26 mouse cellular contexts compared by ENCODE assay signal in the genomic region with DNA sequence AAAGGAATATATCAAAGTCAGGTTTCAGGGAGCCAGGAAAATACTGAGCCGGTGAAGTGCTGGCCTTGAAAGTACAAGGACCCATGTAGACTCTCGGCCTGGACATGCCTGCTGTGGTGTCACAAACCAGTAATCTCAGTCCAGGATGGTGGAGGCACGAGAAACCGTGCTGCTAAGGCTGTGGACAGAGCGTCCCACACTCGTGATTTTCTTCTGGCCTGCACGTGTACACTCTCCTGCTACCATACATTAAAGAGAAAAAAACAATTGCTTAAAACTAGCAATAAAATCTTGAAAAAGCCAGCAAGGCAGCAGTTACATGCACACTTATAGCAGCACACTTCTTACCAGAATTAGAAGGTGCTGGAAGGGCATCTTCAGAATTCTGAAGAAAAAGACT.
A peak's percentile ranks its signal among the peaks of the same experiment; 100 is the strongest.
DNase-seq lines count a peak whose midpoint lies in the region; ATAC-seq lines count a peak whose summit lies in the region.
"Had no signal": no experiment of that assay in that cellular context is flagged by ENCODE, and none has a peak within 500 bp of the region (broad histone marks: within the 10 kb centered on the region; RNA-seq: fewer than 3 reads in every experiment).

No protein-coding gene starts in this region.

- no peaks in the 10 kb centered on the region for H3K27me3 ChIP-seq in embryonic facial prominence, embryonic 12.5 days
- no peaks in the 10 kb centered on the region for H3K27me3 ChIP-seq in embryonic facial prominence, embryonic 10.5 days (replicated peaks; ENCODE audit: low read depth, poor library complexity, severe bottlenecking)
- H3K27me3 ChIP-seq in limb, embryonic 12.5 days, result no peaks in the 10 kb centered on the region
- H3K27me3 ChIP-seq in limb, embryonic 10.5 days (ENCODE audit: low read depth, poor library complexity, severe bottlenecking), result no peaks in the 10 kb centered on the region
- no peaks in the 10 kb centered on the region for H3K27me3 ChIP-seq in embryonic facial prominence, embryonic 14.5 days (replicated peaks; ENCODE audit: control insufficient read depth, insufficient read depth, low read length)
- H3K27me3 ChIP-seq: embryonic facial prominence, embryonic 13.5 days; forebrain, embryonic 12.5 days; forebrain, embryonic 15.5 days; heart, embryonic 13.5 days had no signal

- no peak for ATAC-seq in embryonic facial prominence, embryonic 12.5 days (ENCODE audit: insufficient number of reproducible peaks, insufficient read depth, low FRiP score, low TSS enrichment)
- ATAC-seq in limb, embryonic 12.5 days (ENCODE audit: insufficient number of reproducible peaks, insufficient read depth, low FRiP score, low TSS enrichment, low read depth), result no peak
- no peak for ATAC-seq in embryonic facial prominence, embryonic 14.5 days (ENCODE audit: low read depth)
- ATAC-seq: forebrain, embryonic 15.5 days; hindbrain, postnatal 0 days; inflammation-experienced regulatory T-cells, adult 6 months; intestine, embryonic 16.5 days had no signal

- no peak for DNase-seq in embryonic facial prominence, embryonic 10.5 days (ENCODE audit: low spot score)
- no peak for DNase-seq in limb, embryonic 10.5 days (ENCODE audit: low spot score)
- DNase-seq in embryonic facial prominence, embryonic 14.5 days (ENCODE audit: low spot score), result no peak
- no peak for DNase-seq in left cerebral cortex, postnatal 25 days (ENCODE audit: low spot score in 2 of 2)
- no peak for DNase-seq in frontal cortex, postnatal 25 days (ENCODE audit: low spot score in 2 of 2)
- DNase-seq: adrenal gland, adult 8-10 months; B cell, adult 2 months; cerebellum, adult 18-20 months; cerebellum, adult 9-10 months; cerebellum, postnatal 14 days; gastrocnemius, postnatal 25 days; heart, adult 18-20 months; heart, postnatal 14 days; heart, postnatal 4 days had no signal

- H3K27ac ChIP-seq in embryonic facial prominence, embryonic 12.5 days, result peak overlapping the region; percentile 60; the same call in 1 of the 2 replicates
- no peak overlapping the region for H3K27ac ChIP-seq in embryonic facial prominence, embryonic 10.5 days (replicated peaks)
- H3K27ac ChIP-seq in limb, embryonic 12.5 days, result peak overlapping the region; percentile 41; the same call in 1 of the 2 replicates
- H3K27ac ChIP-seq in limb, embryonic 10.5 days, result no peak overlapping the region
- peak overlapping the region; percentile 8; the same call in 1 of the 2 replicates for H3K27ac ChIP-seq in embryonic facial prominence, embryonic 14.5 days (replicated peaks; ENCODE audit: low read depth, low read length)
- H3K27ac ChIP-seq: embryonic facial prominence, embryonic 13.5 days; forebrain, embryonic 12.5 days; forebrain, embryonic 15.5 days; heart, embryonic 10.5 days; heart, embryonic 13.5 days; hindbrain, embryonic 14.5 days; hindbrain, postnatal 0 days had no signal

- H3K9ac ChIP-seq in embryonic facial prominence, embryonic 12.5 days, result no peak overlapping the region
- H3K9ac ChIP-seq in limb, embryonic 12.5 days (replicated peaks), result no peak overlapping the region
- H3K9ac ChIP-seq in embryonic facial prominence, embryonic 14.5 days (ENCODE audit: low read depth, low read length), result no peak overlapping the region
- H3K9ac ChIP-seq: embryonic facial prominence, embryonic 13.5 days; forebrain, embryonic 12.5 days; forebrain, embryonic 15.5 days; heart, embryonic 13.5 days; hindbrain, embryonic 14.5 days had no signal

- no peak overlapping the region for H3K4me2 ChIP-seq in embryonic facial prominence, embryonic 12.5 days (replicated peaks)
- H3K4me2 ChIP-seq in limb, embryonic 12.5 days, result no peak overlapping the region
- H3K4me2 ChIP-seq in embryonic facial prominence, embryonic 14.5 days (ENCODE audit: low read depth, low read length), result no peak overlapping the region
- H3K4me2 ChIP-seq: embryonic facial prominence, embryonic 13.5 days; forebrain, embryonic 12.5 days; forebrain, embryonic 15.5 days; heart, embryonic 13.5 days; hindbrain, embryonic 14.5 days had no signal

- no peak overlapping the region for H3K4me3 ChIP-seq in embryonic facial prominence, embryonic 12.5 days
- no peak overlapping the region for H3K4me3 ChIP-seq in embryonic facial prominence, embryonic 10.5 days
- no peak overlapping the region for H3K4me3 ChIP-seq in limb, embryonic 12.5 days (replicated peaks)
- H3K4me3 ChIP-seq in limb, embryonic 10.5 days, result no peak overlapping the region
- H3K4me3 ChIP-seq in embryonic facial prominence, embryonic 14.5 days (ENCODE audit: low read depth, low read length), result no peak overlapping the region
- H3K4me3 ChIP-seq: embryonic facial prominence, embryonic 13.5 days; erythroblast, embryonic 14.5 days; forebrain, embryonic 12.5 days; forebrain, embryonic 15.5 days; heart, embryonic 10.5 days; heart, embryonic 13.5 days had no signal

- WGBS in embryonic facial prominence, embryonic 12.5 days, result 85% methylated on average over 7 of the region's 7 CpGs
- WGBS in embryonic facial prominence, embryonic 10.5 days, result 94% methylated on average over 7 of the region's 7 CpGs
- WGBS in limb, embryonic 12.5 days, result 68% methylated on average over 7 of the region's 7 CpGs
- 89% methylated on average over 7 of the region's 7 CpGs for WGBS in limb, embryonic 10.5 days
- WGBS in embryonic facial prominence, embryonic 14.5 days, result 66% methylated on average over 7 of the region's 7 CpGs

- no peaks in the 10 kb centered on the region for H3K9me3 ChIP-seq in embryonic facial prominence, embryonic 12.5 days
- no peaks in the 10 kb centered on the region for H3K9me3 ChIP-seq in embryonic facial prominence, embryonic 10.5 days
- H3K9me3 ChIP-seq in limb, embryonic 12.5 days, result no peaks in the 10 kb centered on the region
- H3K9me3 ChIP-seq in limb, embryonic 10.5 days (replicated peaks), result no peaks in the 10 kb centered on the region
- no peaks in the 10 kb centered on the region for H3K9me3 ChIP-seq in embryonic facial prominence, embryonic 14.5 days (ENCODE audit: control insufficient read depth, low read length)
- H3K9me3 ChIP-seq: embryonic facial prominence, embryonic 13.5 days; forebrain, embryonic 12.5 days; forebrain, embryonic 15.5 days; heart, embryonic 10.5 days; heart, embryonic 13.5 days had no signal

- H3K36me3 ChIP-seq in embryonic facial prominence, embryonic 12.5 days, result no peaks in the 10 kb centered on the region
- H3K36me3 ChIP-seq in embryonic facial prominence, embryonic 10.5 days (replicated peaks), result no peaks in the 10 kb centered on the region
- no peaks in the 10 kb centered on the region for H3K36me3 ChIP-seq in limb, embryonic 12.5 days
- no peaks in the 10 kb centered on the region for H3K36me3 ChIP-seq in limb, embryonic 10.5 days
- no peaks in the 10 kb centered on the region for H3K36me3 ChIP-seq in embryonic facial prominence, embryonic 14.5 days (ENCODE audit: control insufficient read depth, insufficient read depth, low read length)
- H3K36me3 ChIP-seq: embryonic facial prominence, embryonic 13.5 days; forebrain, embryonic 12.5 days; forebrain, embryonic 15.5 days; heart, embryonic 10.5 days; heart, embryonic 13.5 days had no signal

- intact Hi-C loops in left cerebral cortex, postnatal 25 days (cut with DNase I), result loop anchor here (10.0 kb wide), 1 partner anchor 101 kb away; a partner anchor contains a TSS

- H3K4me1 ChIP-seq in embryonic facial prominence, embryonic 12.5 days, result peaks cover 18% of the 10 kb centered on the region
- peaks cover 43% of the 10 kb centered on the region for H3K4me1 ChIP-seq in embryonic facial prominence, embryonic 10.5 days
- peaks cover 30% of the 10 kb centered on the region for H3K4me1 ChIP-seq in limb, embryonic 12.5 days (replicated peaks)
- 0 out of 2 replicates have a peak, but pooled peaks cover 14% of the 10 kb centered on the region for H3K4me1 ChIP-seq in limb, embryonic 10.5 days
- peaks cover 18% of the 10 kb centered on the region for H3K4me1 ChIP-seq in embryonic facial prominence, embryonic 14.5 days (ENCODE audit: control insufficient read depth, insufficient read depth, low read length)

Comparison
In these comparisons a context has a peak if more than half of its experiments do, and no peak if none do; other contexts are left out.
1. H3K27ac ChIP-seq: peak in embryonic facial prominence, embryonic 12.5 days (single experiment), limb, embryonic 12.5 days (single experiment) and embryonic facial prominence, embryonic 14.5 days (single experiment); none in embryonic facial prominence, embryonic 10.5 days (single experiment) and limb, embryonic 10.5 days (single experiment).